Mouse (Mus musculus) cerebellum, adult 2 months (tissue): ENCODE measurements around the gene Borcs5. TPM values are rescaled to one million over a fixed set of nuclear protein-coding genes. Genes with fewer than 3 reads are reported as not detected.

ENCODE experiments used
- DNase-seq, 2 experiments: peaks; one replicate each; pipeline ENCODE4 v3.0.0; 2021
- H3K27ac ChIP-seq: fragments of 200-500 bp; 2 replicates; pipeline ENCODE4 v1.5.1; 2012; ENCODE audit warnings: low read length, control low read depth, inconsistent platforms; ENCODE audit not compliant: insufficient read depth
- H3K27me3 ChIP-seq: fragments of 200-500 bp; 2 replicates; pipeline ENCODE4 v1.6.1; 2012; ENCODE audit warnings: inconsistent platforms, mild to moderate bottlenecking, low read length, moderate library complexity; ENCODE audit not compliant: control insufficient read depth, insufficient read depth
- H3K4me1 ChIP-seq: fragments of 200-500 bp; 2 replicates; pipeline ENCODE4 v1.6.1; 2011; ENCODE audit warnings: low read length; ENCODE audit not compliant: control insufficient read depth, insufficient read depth
- H3K4me3 ChIP-seq: fragments of 200-500 bp; replicated peaks from 2 replicates; pipeline ENCODE3; 2011; ENCODE audit warnings: mild to moderate bottlenecking, low read depth, low read length, control low read depth; ENCODE audit not compliant: insufficient read depth
- CTCF ChIP-seq: fragments of 200-500 bp; IDR thresholded peaks from 2 replicates; pipeline ENCODE4 v1.5.1; 2011; ENCODE audit warnings: low read depth, mild to moderate bottlenecking, control low read depth, low read length, moderate library complexity, borderline replicate concordance; ENCODE audit not compliant: insufficient read depth
- POLR2A ChIP-seq: fragments of 200-500 bp; IDR thresholded peaks from 2 replicates; pipeline ENCODE4 v1.6.1; 2011; ENCODE audit warnings: low read length, control low read depth, borderline replicate concordance; ENCODE audit not compliant: insufficient read depth
- WGBS: fragments of 180-500 bp; shearing (Covaris S2); methylation state at CpG from one replicate; pipeline ENCODE4 v1.1.7; 2018; 5-methylcytosine and 5-hydroxymethylcytosine counted together
- polyA plus RNA-seq: library from polyadenylated mRNA; depleted of rRNA; stranded (reverse); fragments of >200 nt; gene quantifications from 2 replicates; pipeline ENCODE4 v1.2.3, GENCODE M21; 2012

The Borcs5 gene
- polyA plus RNA-seq, 1 experiment: 39.9 TPM

DNA sequence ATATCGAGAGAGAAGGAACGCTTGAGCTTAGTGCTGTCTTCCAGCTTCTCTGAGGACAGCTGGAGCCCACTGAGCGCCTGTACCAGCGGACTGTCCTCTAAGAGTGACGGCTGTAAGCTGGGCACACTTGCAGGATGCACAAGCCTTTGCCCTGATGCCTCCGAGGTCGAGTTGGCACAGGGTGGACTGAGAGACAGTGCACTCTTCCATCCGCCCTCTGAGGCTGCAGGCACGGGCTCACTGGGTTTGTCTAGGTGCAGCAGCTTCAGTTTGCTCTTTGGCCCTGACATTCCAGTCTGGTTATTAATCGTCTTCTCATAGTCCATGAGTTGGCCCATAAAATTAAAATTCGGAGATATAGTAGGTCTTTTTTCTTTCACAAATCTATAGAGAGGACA, 79.4 kb downstream of the Borcs5 start:
- Histone ChIP-seq H3K27me3 (no peaks in the 10 kb centered on the region), H3K4me3 (no peak overlapping the region), H3K4me1 (no peaks in the 10 kb centered on the region; the same call in none of the 2 replicates), H3K27ac (no peak overlapping the region)
- DNase-seq: no peak
- TF ChIP-seq CTCF (no peak), POLR2A (no peak)
- WGBS: 74% methylated on average over 11 of the region's 11 CpGs

- DNase-seq: no peak
These were observed 79.8 kb downstream of the Borcs5 start for GRCm38 (mm10) chr6:134719156-134719555.

GRCm38 (mm10) chr6:134720150-134720549, 80.8 kb downstream of the Borcs5 start:
- no peaks in the 10 kb centered on the region for H3K27me3 ChIP-seq
- no peak for DNase-seq
- TF ChIP-seq CTCF (no peak), POLR2A (no peak)
- no peak overlapping the region for H3K4me3 ChIP-seq
- WGBS: 84% methylated on average over 5 of the region's 5 CpGs
- no peaks in the 10 kb centered on the region; the same call in none of the 2 replicates for H3K4me1 ChIP-seq
- H3K27ac ChIP-seq: no peak overlapping the region

More at GRCm38 (mm10) chr6:134719156-134719555, 79.8 kb downstream of the Borcs5 start:
- H3K27me3 ChIP-seq: no peaks in the 10 kb centered on the region
- no peak overlapping the region for H3K4me3 ChIP-seq
- WGBS: 86% methylated on average over 5 of the region's 5 CpGs
- no peaks in the 10 kb centered on the region; the same call in none of the 2 replicates for H3K4me1 ChIP-seq
- no peak overlapping the region for H3K27ac ChIP-seq
- TF ChIP-seq CTCF (no peak), POLR2A (no peak)

- H3K4me1 ChIP-seq: no peaks in the 10 kb centered on the region; the same call in 1 of the 2 replicates
- 56% methylated on average over 6 of the region's 6 CpGs for WGBS
- H3K27ac ChIP-seq: no peak overlapping the region
- no peak overlapping the region for H3K4me3 ChIP-seq
- no peaks in the 10 kb centered on the region for H3K27me3 ChIP-seq
- no peak for DNase-seq
- no peak for TF ChIP-seq POLR2A
- TF ChIP-seq CTCF: no peak
These were observed 82.5 kb downstream of the Borcs5 start for GRCm38 (mm10) chr6:134721729-134722269.

- DNase-seq: no peak
- no peak overlapping the region for H3K27ac ChIP-seq
- WGBS: 97% methylated on average over 8 of the region's 8 CpGs
- no peak overlapping the region for H3K4me3 ChIP-seq
- peaks cover 5% of the 10 kb centered on the region; the same call in 1 of the 2 replicates for H3K4me1 ChIP-seq
- TF ChIP-seq POLR2A (no peak), CTCF (no peak)
- no peaks in the 10 kb centered on the region for H3K27me3 ChIP-seq
These were observed 83.6 kb downstream of the Borcs5 start for GRCm38 (mm10) chr6:134722906-134723305.

GRCm38 (mm10) chr6:134723326-134723725, 84.0 kb downstream of the Borcs5 start:
- Histone ChIP-seq H3K4me3 (no peak overlapping the region), H3K27ac (no peak overlapping the region), H3K27me3 (no peaks in the 10 kb centered on the region), H3K4me1 (peaks cover 5% of the 10 kb centered on the region; the same call in 1 of the 2 replicates)
- WGBS: 91% methylated on average over 7 of the region's 7 CpGs
- TF ChIP-seq CTCF (no peak), POLR2A (no peak)
- DNase-seq: no peak

GRCm38 (mm10) chr6:134723833-134724553, 84.7 kb downstream of the Borcs5 start:
- H3K27ac ChIP-seq: no peak overlapping the region
- 80% methylated on average over 9 of the region's 9 CpGs for WGBS
- TF ChIP-seq CTCF: no peak
- no peak for TF ChIP-seq POLR2A
- H3K4me1 ChIP-seq: peaks cover 5% of the 10 kb centered on the region; the same call in 1 of the 2 replicates
- DNase-seq: no peak
- H3K27me3 ChIP-seq: no peaks in the 10 kb centered on the region
- no peak overlapping the region for H3K4me3 ChIP-seq

GRCm38 (mm10) chr6:134725406-134725805, 86.1 kb downstream of the Borcs5 start:
- no peaks in the 10 kb centered on the region for H3K27me3 ChIP-seq
- peaks cover 5% of the 10 kb centered on the region; the same call in 1 of the 2 replicates for H3K4me1 ChIP-seq
- H3K27ac ChIP-seq: no peak overlapping the region
- DNase-seq: no peak
- TF ChIP-seq CTCF (no peak), POLR2A (no peak)
- H3K4me3 ChIP-seq: no peak overlapping the region
